Comparison of ENCODE assay signal across 10 mouse cellular contexts in genomic region chr11:115964977-115965604, GRCm38 (mm10). TPM values are rescaled to one million over a fixed set of nuclear protein-coding genes. Genes with fewer than 3 reads are reported as not detected.
DNase-seq lines count a peak whose midpoint lies in the region; ATAC-seq and TF ChIP-seq lines count a peak whose summit lies in the region.
"Had no signal": no experiment of that assay in that cellular context is flagged by ENCODE, and none has a peak within 500 bp of the region (broad histone marks: within the 10 kb centered on the region; RNA-seq: fewer than 3 reads in every experiment).

No protein-coding gene starts in this region.

- 74% methylated on average over 10 of the region's 10 CpGs for WGBS in intestine, embryonic 16.5 days
- WGBS in intestine, postnatal 0 days = 60% methylated on average over 10 of the region's 10 CpGs
- 62% methylated on average over 10 of the region's 10 CpGs for WGBS in heart, embryonic 14.5 days
- WGBS in forebrain, embryonic 16.5 days = 83% methylated on average over 10 of the region's 10 CpGs
- WGBS in forebrain, embryonic 15.5 days = 84% methylated on average over 10 of the region's 10 CpGs

- peaks cover 43% of the 10 kb centered on the region for H3K36me3 ChIP-seq in intestine, embryonic 16.5 days (ENCODE audit: control insufficient read depth, insufficient read depth, low read length)
- H3K36me3 ChIP-seq in intestine, postnatal 0 days (ENCODE audit: control insufficient read depth, insufficient read depth) = peaks cover 58% of the 10 kb centered on the region
- H3K36me3 ChIP-seq in heart, embryonic 14.5 days (ENCODE audit: control insufficient read depth, insufficient read depth, low read length) = peaks cover 70% of the 10 kb centered on the region
- H3K36me3 ChIP-seq in forebrain, embryonic 16.5 days (ENCODE audit: control insufficient read depth, insufficient read depth) = peaks cover 50% of the 10 kb centered on the region
- peaks cover 71% of the 10 kb centered on the region for H3K36me3 ChIP-seq in forebrain, embryonic 15.5 days

- no peak for TF ChIP-seq CTCF in intestine, postnatal 0 days (IDR thresholded peaks at IDR 0.05; ENCODE audit: low read depth)

- no peak overlapping the region for H3K27ac ChIP-seq in intestine, embryonic 16.5 days (ENCODE audit: low read length)
- H3K27ac ChIP-seq in intestine, postnatal 0 days (ENCODE audit: low read depth, low read length) = no peak overlapping the region; the same call in 1 of the 2 replicates
- peak overlapping the region; percentile 9 to 65 for H3K27ac ChIP-seq in heart, embryonic 14.5 days (replicated peaks in 1 of 2; ENCODE audit: control insufficient read depth in 1 of 2, insufficient read depth in 1 of 2, low read depth in 2 of 2, low read length in 2 of 2)
- no peak overlapping the region for H3K27ac ChIP-seq in forebrain, embryonic 16.5 days (ENCODE audit: low read length)
- H3K27ac ChIP-seq in forebrain, embryonic 15.5 days (replicated peaks) = no peak overlapping the region

- no peak overlapping the region for H3K4me2 ChIP-seq in intestine, embryonic 16.5 days (ENCODE audit: low read depth, low read length)
- H3K4me2 ChIP-seq in intestine, postnatal 0 days (replicated peaks; ENCODE audit: low read depth) = no peak overlapping the region
- H3K4me2 ChIP-seq in heart, embryonic 14.5 days (ENCODE audit: low read length) = no peak overlapping the region
- H3K4me2 ChIP-seq in forebrain, embryonic 16.5 days (ENCODE audit: low read length) = no peak overlapping the region
- no peak overlapping the region for H3K4me2 ChIP-seq in forebrain, embryonic 15.5 days (replicated peaks)

- no peak overlapping the region for H3K9ac ChIP-seq in intestine, embryonic 16.5 days (ENCODE audit: low read depth, low read length)
- no peak overlapping the region for H3K9ac ChIP-seq in intestine, postnatal 0 days (ENCODE audit: low read depth, low read length)
- no peak overlapping the region for H3K9ac ChIP-seq in heart, embryonic 14.5 days (ENCODE audit: low read length)
- H3K9ac ChIP-seq in forebrain, embryonic 16.5 days (replicated peaks; ENCODE audit: low read depth, low read length) = no peak overlapping the region
- no peak overlapping the region for H3K9ac ChIP-seq in forebrain, embryonic 15.5 days (replicated peaks)

- peaks cover 9% of the 10 kb centered on the region; the same call in 1 of the 2 replicates for H3K4me1 ChIP-seq in intestine, embryonic 16.5 days (ENCODE audit: control insufficient read depth, insufficient read depth, low read length)
- 0 out of 2 replicates have a peak, but pooled peaks cover 3% of the 10 kb centered on the region for H3K4me1 ChIP-seq in intestine, postnatal 0 days (replicated peaks; ENCODE audit: control insufficient read depth, insufficient read depth, low read length)
- peaks cover 6 to 10% of the 10 kb centered on the region in 2 experiments; a peak in 3 of 4 replicates for H3K4me1 ChIP-seq in heart, embryonic 14.5 days (ENCODE audit: control insufficient read depth in 2 of 2, insufficient read depth in 2 of 2, low read length in 2 of 2)
- no peaks in the 10 kb centered on the region for H3K4me1 ChIP-seq in forebrain, embryonic 16.5 days (replicated peaks; ENCODE audit: control insufficient read depth, insufficient read depth, low read length)
- no peaks in the 10 kb centered on the region for H3K4me1 ChIP-seq in forebrain, embryonic 15.5 days

- no peaks in the 10 kb centered on the region for H3K9me3 ChIP-seq in intestine, embryonic 16.5 days (ENCODE audit: control insufficient read depth, low read length)
- H3K9me3 ChIP-seq in intestine, postnatal 0 days (ENCODE audit: control insufficient read depth) = no peaks in the 10 kb centered on the region
- no peaks in the 10 kb centered on the region for H3K9me3 ChIP-seq in heart, embryonic 14.5 days (ENCODE audit: control insufficient read depth, low read length)
- H3K9me3 ChIP-seq in forebrain, embryonic 16.5 days (ENCODE audit: control insufficient read depth, low read length) = no peaks in the 10 kb centered on the region
- no peaks in the 10 kb centered on the region for H3K9me3 ChIP-seq in forebrain, embryonic 15.5 days

- no peak overlapping the region for H3K4me3 ChIP-seq in intestine, embryonic 16.5 days (ENCODE audit: low read length)
- no peak overlapping the region for H3K4me3 ChIP-seq in intestine, postnatal 0 days (ENCODE audit: low read depth, low read length)
- no peak overlapping the region for H3K4me3 ChIP-seq in heart, embryonic 14.5 days (ENCODE audit: control insufficient read depth in 1 of 2, insufficient read depth in 1 of 2, low read depth in 1 of 2, low read length in 2 of 2)
- no peak overlapping the region for H3K4me3 ChIP-seq in forebrain, embryonic 16.5 days (replicated peaks; ENCODE audit: low read length)
- no peak overlapping the region for H3K4me3 ChIP-seq in forebrain, embryonic 15.5 days

- DNase-seq in adrenal gland, adult 18-20 months (ENCODE audit: low spot score in 2 of 2) = peak; percentile 54 to 60
- peak; percentile 79 for DNase-seq in lung, postnatal 14 days
- no peak for DNase-seq in layer of hippocampus, adult 8-10 months (ENCODE audit: low spot score in 2 of 2)
- DNase-seq: right cerebral cortex, postnatal 4 days had no signal

- no peaks in the 10 kb centered on the region for H3K27me3 ChIP-seq in intestine, embryonic 16.5 days (replicated peaks; ENCODE audit: control insufficient read depth, insufficient read depth, low read length)
- no peaks in the 10 kb centered on the region for H3K27me3 ChIP-seq in intestine, postnatal 0 days (replicated peaks; ENCODE audit: control insufficient read depth, insufficient read depth, low read length)
- H3K27me3 ChIP-seq in heart, embryonic 14.5 days (ENCODE audit: control insufficient read depth, insufficient read depth, low read length) = no peaks in the 10 kb centered on the region
- H3K27me3 ChIP-seq in forebrain, embryonic 16.5 days (replicated peaks; ENCODE audit: control insufficient read depth, insufficient read depth, low read length) = no peaks in the 10 kb centered on the region
- H3K27me3 ChIP-seq in forebrain, embryonic 15.5 days = no peaks in the 10 kb centered on the region

- ATAC-seq in intestine, embryonic 16.5 days = peak; percentile 41; the same call in 1 of the 2 replicates
- ATAC-seq in intestine, postnatal 0 days = no peak
- peak; percentile 63; the same call in 1 of the 2 replicates for ATAC-seq in heart, embryonic 14.5 days (ENCODE audit: insufficient number of reproducible peaks, insufficient read depth, low FRiP score, low read depth)
- ATAC-seq in forebrain, embryonic 16.5 days = no peak
- no peak for ATAC-seq in forebrain, embryonic 15.5 days (replicated peaks)

RNA-seq across cellular contexts. Expression of gene Itgb4, which starts 9.4 kb away (rescaled TPM):
- 11.9 and 15.2 TPM in 2 replicates for polyA plus RNA-seq in intestine, embryonic 16.5 days (2015; fragmentation: Nextera tagmentation; extraction: Ambion mirVana)
- polyA plus RNA-seq in intestine, postnatal 0 days (2015; fragmentation: Nextera tagmentation; extraction: Ambion mirVana) = 16.6 and 17.8 TPM in 2 replicates
- 1 to 10 TPM; 3.1 to 3.7 TPM for total RNA-seq in adrenal gland, adult 18-20 months (2021)
- 0.84 and 0.93 TPM in 2 replicates for polyA plus RNA-seq in heart, embryonic 14.5 days (2014; fragmentation: Nextera tagmentation; extraction: Ambion mirVana)
- 0.67 and 0.80 TPM in 2 replicates for polyA plus RNA-seq in forebrain, embryonic 16.5 days (2015; fragmentation: Nextera tagmentation; extraction: Ambion mirVana)
- polyA plus RNA-seq in forebrain, embryonic 15.5 days (2015; fragmentation: Nextera tagmentation; extraction: Ambion mirVana) = 0.52 and 0.69 TPM in 2 replicates
- total RNA-seq in layer of hippocampus, adult 8-10 months (2022) = 10 to 100 TPM in 3 of 4 experiments, 1 to 10 TPM in 1; 6.7 to 13.0 (median 11.3) TPM

RNA-seq across cellular contexts. Expression of gene Recql5, which starts 31.8 kb away (rescaled TPM):
- polyA plus RNA-seq in intestine, embryonic 16.5 days (2015; fragmentation: Nextera tagmentation; extraction: Ambion mirVana) = 15.7 and 16.7 TPM in 2 replicates
- polyA plus RNA-seq in intestine, postnatal 0 days (2015; fragmentation: Nextera tagmentation; extraction: Ambion mirVana) = 6.8 and 8.2 TPM in 2 replicates
- 10 to 100 TPM; 17.1 to 27.1 TPM for total RNA-seq in adrenal gland, adult 18-20 months (2021)
- 8.2 and 9.6 TPM in 2 replicates for polyA plus RNA-seq in heart, embryonic 14.5 days (2014; fragmentation: Nextera tagmentation; extraction: Ambion mirVana)
- 25.6 and 26.0 TPM in 2 replicates for polyA plus RNA-seq in forebrain, embryonic 16.5 days (2015; fragmentation: Nextera tagmentation; extraction: Ambion mirVana)
- 24.6 and 29.2 TPM in 2 replicates for polyA plus RNA-seq in forebrain, embryonic 15.5 days (2015; fragmentation: Nextera tagmentation; extraction: Ambion mirVana)
- 10 to 100 TPM; 27.4 to 32.5 (median 30.3) TPM for total RNA-seq in layer of hippocampus, adult 8-10 months (2022)

RNA-seq across cellular contexts. Expression of gene Sap30bp, which starts 32.0 kb away (rescaled TPM):
- 27.3 and 29.2 TPM in 2 replicates for polyA plus RNA-seq in intestine, embryonic 16.5 days (2015; fragmentation: Nextera tagmentation; extraction: Ambion mirVana)
- 27.5 and 28.8 TPM in 2 replicates for polyA plus RNA-seq in intestine, postnatal 0 days (2015; fragmentation: Nextera tagmentation; extraction: Ambion mirVana)
- 10 to 100 TPM; 37.3 to 47.6 TPM for total RNA-seq in adrenal gland, adult 18-20 months (2021)
- polyA plus RNA-seq in heart, embryonic 14.5 days (2014; fragmentation: Nextera tagmentation; extraction: Ambion mirVana) = 20.1 and 22.9 TPM in 2 replicates
- polyA plus RNA-seq in forebrain, embryonic 16.5 days (2015; fragmentation: Nextera tagmentation; extraction: Ambion mirVana) = 56.2 and 60.7 TPM in 2 replicates
- polyA plus RNA-seq in forebrain, embryonic 15.5 days (2015; fragmentation: Nextera tagmentation; extraction: Ambion mirVana) = 53.3 and 53.6 TPM in 2 replicates
- 10 to 100 TPM; 39.7 to 60.3 (median 44.3) TPM for total RNA-seq in layer of hippocampus, adult 8-10 months (2022)

RNA-seq across cellular contexts. Expression of gene Galk1, which starts 47.4 kb away (rescaled TPM):
- 360 and 389 TPM in 2 replicates for polyA plus RNA-seq in intestine, embryonic 16.5 days (2015; fragmentation: Nextera tagmentation; extraction: Ambion mirVana)
- polyA plus RNA-seq in intestine, postnatal 0 days (2015; fragmentation: Nextera tagmentation; extraction: Ambion mirVana) = 387 and 418 TPM in 2 replicates
- total RNA-seq in adrenal gland, adult 18-20 months (2021) = 10 to 100 TPM; 26.8 to 33.1 TPM
- 126 and 128 TPM in 2 replicates for polyA plus RNA-seq in heart, embryonic 14.5 days (2014; fragmentation: Nextera tagmentation; extraction: Ambion mirVana)
- polyA plus RNA-seq in forebrain, embryonic 16.5 days (2015; fragmentation: Nextera tagmentation; extraction: Ambion mirVana) = 61.3 and 64.2 TPM in 2 replicates
- polyA plus RNA-seq in forebrain, embryonic 15.5 days (2015; fragmentation: Nextera tagmentation; extraction: Ambion mirVana) = 58.9 and 64.2 TPM in 2 replicates
- total RNA-seq in layer of hippocampus, adult 8-10 months (2022) = 10 to 100 TPM; 11.6 to 20.7 (median 16.1) TPM

RNA-seq across cellular contexts. Expression of gene Smim6, which starts 53.3 kb away (rescaled TPM):
- 33.8 and 38.6 TPM in 2 replicates for polyA plus RNA-seq in intestine, embryonic 16.5 days (2015; fragmentation: Nextera tagmentation; extraction: Ambion mirVana)
- polyA plus RNA-seq in intestine, postnatal 0 days (2015; fragmentation: Nextera tagmentation; extraction: Ambion mirVana) = 29.6 and 32.9 TPM in 2 replicates
- not detected for total RNA-seq in adrenal gland, adult 18-20 months (2021)
- polyA plus RNA-seq in heart, embryonic 14.5 days (2014; fragmentation: Nextera tagmentation; extraction: Ambion mirVana) = 1.0 and 2.1 TPM in 2 replicates
- polyA plus RNA-seq in forebrain, embryonic 16.5 days (2015; fragmentation: Nextera tagmentation; extraction: Ambion mirVana) = 0.93 and 0.95 TPM in 2 replicates
- polyA plus RNA-seq in forebrain, embryonic 15.5 days (2015; fragmentation: Nextera tagmentation; extraction: Ambion mirVana) = 0.94 and 1.1 TPM in 2 replicates
- not detected for total RNA-seq in layer of hippocampus, adult 8-10 months (2022)
- polyA plus RNA-seq: brain, embryonic 14.5 days had no signal

Comparison
In these comparisons a context has a peak if more than half of its experiments do, and no peak if none do; other contexts are left out.
1. ATAC-seq: peak in intestine, embryonic 16.5 days (single experiment) and heart, embryonic 14.5 days (single experiment); none in intestine, postnatal 0 days (single experiment), forebrain, embryonic 16.5 days (single experiment) and forebrain, embryonic 15.5 days (single experiment).
2. H3K27ac ChIP-seq: peak in heart, embryonic 14.5 days (2 of 2); none in intestine, embryonic 16.5 days (single experiment), intestine, postnatal 0 days (single experiment), forebrain, embryonic 16.5 days (single experiment) and forebrain, embryonic 15.5 days (single experiment).
3. DNase-seq: peak in adrenal gland, adult 18-20 months (2 of 2) and lung, postnatal 14 days (single experiment); none in layer of hippocampus, adult 8-10 months (0 of 2).